Mouse (Mus musculus) heart, embryonic 11.5 days (tissue): ENCODE data around the gene Muc20. TPM values are rescaled to one million over a fixed set of nuclear protein-coding genes. Genes with fewer than 3 reads are reported as not detected.

Source experiments
- ATAC-seq: fragments of 200-750 bp; cut with Nextera tagmentation; replicated peaks from 2 replicates; pipeline ENCODE4 v1.8.0; 2017; ENCODE audit warnings: moderate library complexity; ENCODE audit not compliant: insufficient number of reproducible peaks, low FRiP score, low TSS enrichment
- H3K27ac ChIP-seq: fragments of 300-500 bp; sonication (generic); 2 replicates; pipeline ENCODE4 v1.5.1; 2014; ENCODE audit warnings: mild to moderate bottlenecking, low read depth, low read length
- H3K27me3 ChIP-seq: fragments of 300-500 bp; sonication (generic); 2 replicates; pipeline ENCODE4 v1.6.1; 2014; ENCODE audit warnings: mild to moderate bottlenecking, low read length, mixed read lengths; ENCODE audit not compliant: control insufficient read depth, insufficient read depth
- H3K36me3 ChIP-seq: fragments of 300-500 bp; sonication (generic); 2 replicates; pipeline ENCODE4 v1.6.1; 2014; ENCODE audit warnings: mild to moderate bottlenecking, low read length, moderate library complexity, mixed read lengths; ENCODE audit not compliant: control insufficient read depth, insufficient read depth
- H3K4me1 ChIP-seq: fragments of 300-500 bp; sonication (generic); 2 replicates; pipeline ENCODE4 v1.6.1; 2014; ENCODE audit warnings: low read length; ENCODE audit not compliant: control insufficient read depth, insufficient read depth
- H3K4me2 ChIP-seq: fragments of 300-500 bp; sonication (generic); 2 replicates; pipeline ENCODE4 v1.6.1; 2014; ENCODE audit warnings: mild to moderate bottlenecking, moderate library complexity
- H3K4me3 ChIP-seq: fragments of 300-500 bp; sonication (generic); 2 replicates; pipeline ENCODE4 v1.5.1; 2014; ENCODE audit warnings: low read depth, low read length
- H3K9ac ChIP-seq: fragments of 300-500 bp; sonication (generic); 2 replicates; pipeline ENCODE4 v1.6.1; 2014; ENCODE audit warnings: mild to moderate bottlenecking, low read depth, low read length, moderate library complexity
- H3K9me3 ChIP-seq: fragments of 300-500 bp; sonication (generic); replicated peaks from 2 replicates; pipeline ENCODE4 v1.6.1; 2016; ENCODE audit warnings: low read length; ENCODE audit not compliant: control insufficient read depth
- WGBS: fragments of 180-500 bp; shearing (Covaris S2); extraction: QIAGEN DNeasy Blood & Tissue Kit; methylation state at CpG from one replicate; pipeline ENCODE4 v1.1.7; 2014; ENCODE audit not compliant: insufficient replicate concordance; 5-methylcytosine and 5-hydroxymethylcytosine counted together
- polyA plus RNA-seq: library from polyadenylated mRNA; unstranded; fragments of >200 nt; fragmentation: Nextera tagmentation; extraction: Ambion mirVana; gene quantifications from 2 replicates; pipeline ENCODE4 v1.2.1, GENCODE M21; 2014

Gene Muc20
- polyA plus RNA-seq, 1 experiment from 2014 or later: not detected

- Histone ChIP-seq H3K36me3 (no peaks in the 10 kb centered on the region), H3K4me3 (no peak overlapping the region)
- 62% methylated on average over 8 of the region's 8 CpGs for WGBS
Observed at GRCm38 (mm10) chr16:32807408-32808185, 10.4 kb upstream of the Muc20 start.

GRCm38 (mm10) chr16:32805151-32805550 lies 7.9 kb upstream of the Muc20 start:
- 82% methylated on average over 7 of the region's 7 CpGs for WGBS
- Histone ChIP-seq H3K9me3 (no peaks in the 10 kb centered on the region), H3K4me2 (no peak overlapping the region), H3K4me3 (no peak overlapping the region), H3K27ac (no peak overlapping the region), H3K9ac (no peak overlapping the region), H3K27me3 (no peaks in the 10 kb centered on the region), H3K4me1 (peaks cover 9% of the 10 kb centered on the region), H3K36me3 (no peaks in the 10 kb centered on the region)
- no peak for ATAC-seq

More at GRCm38 (mm10) chr16:32807408-32808185, 10.4 kb upstream of the Muc20 start:
- Histone ChIP-seq H3K4me1 (peaks cover 9% of the 10 kb centered on the region), H3K27me3 (no peaks in the 10 kb centered on the region), H3K27ac (no peak overlapping the region), H3K9ac (no peak overlapping the region), H3K4me2 (no peak overlapping the region), H3K9me3 (no peaks in the 10 kb centered on the region)
- ATAC-seq: no peak

GRCm38 (mm10) chr16:32803901-32804300 lies 6.7 kb upstream of the Muc20 start:
- H3K36me3 ChIP-seq: no peaks in the 10 kb centered on the region
- no peak for ATAC-seq
- H3K27ac ChIP-seq: no peak overlapping the region
- no peak overlapping the region for H3K4me2 ChIP-seq
- H3K9ac ChIP-seq: no peak overlapping the region
- no peaks in the 10 kb centered on the region for H3K27me3 ChIP-seq
- WGBS: 46% methylated on average over 5 of the region's 5 CpGs
- H3K4me1 ChIP-seq: peaks cover 10% of the 10 kb centered on the region
- H3K4me3 ChIP-seq: no peak overlapping the region
- H3K9me3 ChIP-seq: no peaks in the 10 kb centered on the region

- H3K27me3 ChIP-seq: no peaks in the 10 kb centered on the region
- H3K36me3 ChIP-seq: no peaks in the 10 kb centered on the region
- ATAC-seq: no peak
- H3K9me3 ChIP-seq: no peaks in the 10 kb centered on the region
- H3K4me1 ChIP-seq: peaks cover 15% of the 10 kb centered on the region
- 51% methylated on average over 6 of the region's 6 CpGs for WGBS
- H3K27ac ChIP-seq: no peak overlapping the region
- H3K9ac ChIP-seq: no peak overlapping the region
- H3K4me3 ChIP-seq: no peak overlapping the region
- H3K4me2 ChIP-seq: no peak overlapping the region
Observed at GRCm38 (mm10) chr16:32803252-32803853, 6.1 kb upstream of the Muc20 start.

- H3K9me3 ChIP-seq: no peaks in the 10 kb centered on the region
- WGBS: 74% methylated on average over 14 of the region's 14 CpGs
- H3K4me1 ChIP-seq: peaks cover 6% of the 10 kb centered on the region; the same call in 1 of the 2 replicates
- ATAC-seq: no peak
- no peaks in the 10 kb centered on the region for H3K36me3 ChIP-seq
- H3K4me3 ChIP-seq: no peak overlapping the region
- 0 out of 2 replicates have a peak, but pooled peaks cover 2% of the 10 kb centered on the region for H3K27me3 ChIP-seq
- H3K4me2 ChIP-seq: no peak overlapping the region
- H3K27ac ChIP-seq: no peak overlapping the region
- no peak overlapping the region for H3K9ac ChIP-seq
Observed at GRCm38 (mm10) chr16:32796676-32797425, 384 bp downstream of the Muc20 start.

GRCm38 (mm10) chr16:32795177-32795576 lies 2.1 kb downstream of the Muc20 start:
- Histone ChIP-seq H3K9ac (no peak overlapping the region), H3K36me3 (no peaks in the 10 kb centered on the region), H3K27me3 (0 out of 2 replicates have a peak, but pooled peaks cover 2% of the 10 kb centered on the region), H3K4me1 (peaks cover 6% of the 10 kb centered on the region; the same call in 1 of the 2 replicates), H3K4me2 (no peak overlapping the region), H3K27ac (no peak overlapping the region), H3K9me3 (no peaks in the 10 kb centered on the region), H3K4me3 (no peak overlapping the region)
- ATAC-seq: no peak
- WGBS: 74% methylated on average over 1 of the region's 1 CpGs

- Histone ChIP-seq H3K27me3 (0 out of 2 replicates have a peak, but pooled peaks cover 2% of the 10 kb centered on the region), H3K4me2 (no peak overlapping the region), H3K4me3 (no peak overlapping the region), H3K27ac (no peak overlapping the region), H3K9me3 (no peaks in the 10 kb centered on the region), H3K36me3 (no peaks in the 10 kb centered on the region), H3K4me1 (no peaks in the 10 kb centered on the region), H3K9ac (no peak overlapping the region)
- WGBS: 84% methylated on average over 5 of the region's 5 CpGs
- ATAC-seq: no peak
Observed at GRCm38 (mm10) chr16:32790056-32790455, 7.2 kb downstream of the Muc20 start.

- Histone ChIP-seq H3K27me3 (0 out of 2 replicates have a peak, but pooled peaks cover 3% of the 10 kb centered on the region), H3K36me3 (no peaks in the 10 kb centered on the region), H3K9me3 (no peaks in the 10 kb centered on the region), H3K4me1 (no peaks in the 10 kb centered on the region), H3K9ac (no peak overlapping the region), H3K4me2 (no peak overlapping the region), H3K27ac (no peak overlapping the region), H3K4me3 (no peak overlapping the region)
- ATAC-seq: no peak
- 80% methylated on average over 13 of the region's 13 CpGs for WGBS
Observed at GRCm38 (mm10) chr16:32784840-32785239, 12.4 kb downstream of the Muc20 start.
